Mouse (Mus musculus) embryonic facial prominence, embryonic 13.5 days (tissue): ENCODE measurements at regions not wholly inside any gene's neighbourhood (a gene's known extent, or its start where the extent isn't known, plus 50 kb on each side); places are given as distances from the start of the nearest gene placed in this dataset.

Experiments used
- ATAC-seq: fragments of 200-750 bp; cut with Nextera tagmentation; 2 replicates; pipeline ENCODE4 v1.8.0; 2017; ENCODE audit warnings: low read depth; ENCODE audit not compliant: insufficient number of reproducible peaks, insufficient read depth, low FRiP score, low TSS enrichment
- H3K27ac ChIP-seq: fragments of 300-500 bp; sonication (generic); 2 replicates; pipeline ENCODE4 v1.5.1; 2015; ENCODE audit warnings: moderate library complexity, mild to moderate bottlenecking, inconsistent platforms
- H3K27me3 ChIP-seq: fragments of 300-500 bp; sonication (generic); 2 replicates; pipeline ENCODE4 v1.6.1; 2015; ENCODE audit warnings: mild to moderate bottlenecking, inconsistent platforms
- H3K36me3 ChIP-seq: fragments of 300-500 bp; sonication (generic); 2 replicates; pipeline ENCODE4 v1.6.1; 2015; ENCODE audit warnings: mild to moderate bottlenecking, inconsistent platforms
- H3K4me1 ChIP-seq: fragments of 300-500 bp; sonication (generic); 2 replicates; pipeline ENCODE4 v1.6.1; 2015; ENCODE audit warnings: inconsistent platforms
- H3K4me2 ChIP-seq: fragments of 300-500 bp; sonication (generic); 2 replicates; pipeline ENCODE4 v1.6.1; 2015; ENCODE audit warnings: moderate library complexity, mild to moderate bottlenecking, inconsistent platforms
- H3K4me3 ChIP-seq: fragments of 300-500 bp; sonication (generic); 2 replicates; pipeline ENCODE4 v1.5.1; 2015; ENCODE audit warnings: mild to moderate bottlenecking, inconsistent platforms
- H3K9ac ChIP-seq: fragments of 300-500 bp; sonication (generic); 2 replicates; pipeline ENCODE4 v1.6.1; 2015; ENCODE audit warnings: mild to moderate bottlenecking, inconsistent platforms
- H3K9me3 ChIP-seq: fragments of 300-500 bp; sonication (generic); 2 replicates; pipeline ENCODE4 v1.6.1; 2016; ENCODE audit warnings: inconsistent platforms
- WGBS: fragments of 180-500 bp; shearing (Covaris S2); methylation state at CpG from one replicate; pipeline ENCODE4 v1.1.7; 2015; ENCODE audit warnings: mixed read lengths; 5-methylcytosine and 5-hydroxymethylcytosine counted together

- H3K4me1 ChIP-seq = peaks cover 10% of the 10 kb centered on the region
- WGBS = 72% methylated on average over 3 of the region's 3 CpGs
- H3K27me3 ChIP-seq = peaks cover 10% of the 10 kb centered on the region; the same call in 1 of the 2 replicates
- no peaks in the 10 kb centered on the region for H3K9me3 ChIP-seq
- ATAC-seq = no peak
- H3K27ac ChIP-seq = no peak overlapping the region
- no peak overlapping the region for H3K4me2 ChIP-seq
- H3K36me3 ChIP-seq = no peaks in the 10 kb centered on the region
- H3K9ac ChIP-seq = no peak overlapping the region
- no peak overlapping the region for H3K4me3 ChIP-seq
Observed at GRCm38 (mm10) chr7:136153621-136154020, 437.5 kb upstream of the Mki67 start.

DNA sequence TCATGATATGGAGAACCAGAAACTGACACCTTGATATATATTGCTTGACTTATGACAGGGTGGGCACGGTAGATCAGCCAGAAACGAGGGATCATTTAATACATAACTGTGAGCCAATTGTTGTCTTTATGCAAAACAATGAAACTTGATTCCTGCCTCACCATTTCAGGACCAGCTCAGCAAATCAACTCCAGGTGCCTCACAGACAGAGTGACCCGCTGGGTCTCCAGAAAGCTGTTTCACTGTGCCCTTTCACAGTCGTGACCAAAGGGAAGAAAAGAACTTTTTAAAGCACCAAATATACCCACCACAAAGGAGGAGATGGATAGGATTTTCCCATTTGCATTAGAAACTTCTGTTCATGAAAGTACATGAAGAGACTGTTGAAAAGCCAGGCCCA, 443.0 kb upstream of the Mki67 start:
- H3K27me3 ChIP-seq = peaks cover 7% of the 10 kb centered on the region; the same call in 1 of the 2 replicates
- no peaks in the 10 kb centered on the region for H3K36me3 ChIP-seq
- H3K9me3 ChIP-seq = no peaks in the 10 kb centered on the region
- H3K9ac ChIP-seq = no peak overlapping the region
- peaks cover 6% of the 10 kb centered on the region for H3K4me1 ChIP-seq
- H3K27ac ChIP-seq = no peak overlapping the region
- 7% methylated on average over 4 of the region's 4 CpGs for WGBS
- H3K4me3 ChIP-seq = no peak overlapping the region
- ATAC-seq = no peak
- H3K4me2 ChIP-seq = no peak overlapping the region

DNA sequence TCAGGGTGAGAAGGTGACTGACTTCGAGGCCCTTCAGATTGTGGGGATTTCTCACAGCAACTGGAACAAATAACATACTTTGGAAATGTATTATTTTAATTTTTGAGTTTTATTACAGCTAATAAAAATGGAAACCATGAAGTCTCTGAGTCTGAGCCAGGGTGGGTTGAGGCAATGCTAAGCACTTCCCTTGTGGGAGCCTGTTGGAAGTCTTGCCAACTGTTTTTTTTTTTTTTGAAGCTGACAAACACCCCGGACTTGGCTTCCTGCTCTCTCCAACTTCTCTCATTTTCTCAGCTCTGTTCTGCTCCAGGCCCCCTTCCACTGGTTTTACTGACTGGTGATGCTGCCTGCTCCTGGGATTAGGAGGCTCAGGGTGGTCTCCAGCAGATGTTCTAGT, 445.4 kb upstream of the Mki67 start:
- no peaks in the 10 kb centered on the region for H3K36me3 ChIP-seq
- ATAC-seq = no peak
- H3K9me3 ChIP-seq = no peaks in the 10 kb centered on the region
- peaks cover 10% of the 10 kb centered on the region for H3K4me1 ChIP-seq
- H3K4me2 ChIP-seq = no peak overlapping the region
- no peaks in the 10 kb centered on the region for H3K27me3 ChIP-seq
- H3K9ac ChIP-seq = no peak overlapping the region
- no peak overlapping the region for H3K27ac ChIP-seq
- WGBS = 65% methylated on average over 2 of the region's 2 CpGs
- H3K4me3 ChIP-seq = no peak overlapping the region

GRCm38 (mm10) chr7:136164834-136165233, 448.7 kb upstream of the Mki67 start:
- Histone ChIP-seq H3K9me3 (no peaks in the 10 kb centered on the region), H3K4me1 (peaks cover 5% of the 10 kb centered on the region; the same call in 1 of the 2 replicates), H3K27ac (no peak overlapping the region), H3K4me3 (no peak overlapping the region), H3K4me2 (no peak overlapping the region), H3K36me3 (no peaks in the 10 kb centered on the region), H3K27me3 (no peaks in the 10 kb centered on the region), H3K9ac (no peak overlapping the region)
- WGBS = 78% methylated on average over 5 of the region's 5 CpGs
- no peak for ATAC-seq

GRCm38 (mm10) chr7:136169261-136169660, 453.1 kb upstream of the Mki67 start:
- Histone ChIP-seq H3K27ac (no peak overlapping the region), H3K9me3 (no peaks in the 10 kb centered on the region), H3K9ac (no peak overlapping the region), H3K36me3 (no peaks in the 10 kb centered on the region), H3K27me3 (no peaks in the 10 kb centered on the region), H3K4me3 (no peak overlapping the region), H3K4me2 (no peak overlapping the region), H3K4me1 (peaks cover 5% of the 10 kb centered on the region; the same call in 1 of the 2 replicates)
- ATAC-seq = no peak
- 65% methylated on average over 4 of the region's 4 CpGs for WGBS

GRCm38 (mm10) chr7:136176373-136176772, 460.2 kb upstream of the Mki67 start:
- H3K36me3 ChIP-seq = no peaks in the 10 kb centered on the region
- no peak overlapping the region for H3K4me3 ChIP-seq
- no peak overlapping the region for H3K4me2 ChIP-seq
- H3K4me1 ChIP-seq = peaks cover 10% of the 10 kb centered on the region
- ATAC-seq = no peak
- H3K9me3 ChIP-seq = no peaks in the 10 kb centered on the region
- H3K9ac ChIP-seq = no peak overlapping the region
- no peak overlapping the region for H3K27ac ChIP-seq
- H3K27me3 ChIP-seq = no peaks in the 10 kb centered on the region

GRCm38 (mm10) chr7:136180996-136181395, 464.8 kb upstream of the Mki67 start:
- no peak for ATAC-seq
- no peak overlapping the region for H3K4me2 ChIP-seq

GRCm38 (mm10) chr7:136182101-136182500, 465.9 kb upstream of the Mki67 start:
- Histone ChIP-seq H3K4me3 (no peak overlapping the region), H3K9ac (no peak overlapping the region), H3K27ac (no peak overlapping the region), H3K36me3 (no peaks in the 10 kb centered on the region), H3K4me2 (no peak overlapping the region), H3K9me3 (no peaks in the 10 kb centered on the region), H3K27me3 (no peaks in the 10 kb centered on the region), H3K4me1 (peaks cover 16% of the 10 kb centered on the region)
- ATAC-seq = no peak
- 53% methylated on average over 5 of the region's 5 CpGs for WGBS

More at GRCm38 (mm10) chr7:136180996-136181395, 464.8 kb upstream of the Mki67 start:
- Histone ChIP-seq H3K27ac (no peak overlapping the region), H3K9ac (no peak overlapping the region), H3K27me3 (no peaks in the 10 kb centered on the region), H3K9me3 (no peaks in the 10 kb centered on the region), H3K36me3 (no peaks in the 10 kb centered on the region), H3K4me3 (no peak overlapping the region), H3K4me1 (peaks cover 16% of the 10 kb centered on the region)
- 45% methylated on average over 6 of the region's 6 CpGs for WGBS

- H3K27me3 ChIP-seq = no peaks in the 10 kb centered on the region
- H3K4me3 ChIP-seq = no peak overlapping the region
- H3K4me1 ChIP-seq = no peaks in the 10 kb centered on the region
- H3K27ac ChIP-seq = no peak overlapping the region
- H3K9ac ChIP-seq = no peak overlapping the region
- H3K9me3 ChIP-seq = no peaks in the 10 kb centered on the region
- WGBS = 87% methylated on average over 17 of the region's 17 CpGs
- no peaks in the 10 kb centered on the region for H3K36me3 ChIP-seq
- no peak overlapping the region for H3K4me2 ChIP-seq
- ATAC-seq = no peak
Observed at GRCm38 (mm10) chr7:136196424-136197160, 480.4 kb upstream of the Mki67 start.

GRCm38 (mm10) chr7:136208879-136209278, 492.7 kb upstream of the Mki67 start:
- H3K27me3 ChIP-seq = peaks cover 17% of the 10 kb centered on the region
- no peak overlapping the region for H3K9ac ChIP-seq
- H3K27ac ChIP-seq = no peak overlapping the region
- H3K4me1 ChIP-seq = peaks cover 33% of the 10 kb centered on the region
- H3K9me3 ChIP-seq = no peaks in the 10 kb centered on the region
- no peak overlapping the region for H3K4me3 ChIP-seq
- 67% methylated on average over 12 of the region's 12 CpGs for WGBS
- no peaks in the 10 kb centered on the region for H3K36me3 ChIP-seq
- H3K4me2 ChIP-seq = no peak overlapping the region
- ATAC-seq = no peak

DNA sequence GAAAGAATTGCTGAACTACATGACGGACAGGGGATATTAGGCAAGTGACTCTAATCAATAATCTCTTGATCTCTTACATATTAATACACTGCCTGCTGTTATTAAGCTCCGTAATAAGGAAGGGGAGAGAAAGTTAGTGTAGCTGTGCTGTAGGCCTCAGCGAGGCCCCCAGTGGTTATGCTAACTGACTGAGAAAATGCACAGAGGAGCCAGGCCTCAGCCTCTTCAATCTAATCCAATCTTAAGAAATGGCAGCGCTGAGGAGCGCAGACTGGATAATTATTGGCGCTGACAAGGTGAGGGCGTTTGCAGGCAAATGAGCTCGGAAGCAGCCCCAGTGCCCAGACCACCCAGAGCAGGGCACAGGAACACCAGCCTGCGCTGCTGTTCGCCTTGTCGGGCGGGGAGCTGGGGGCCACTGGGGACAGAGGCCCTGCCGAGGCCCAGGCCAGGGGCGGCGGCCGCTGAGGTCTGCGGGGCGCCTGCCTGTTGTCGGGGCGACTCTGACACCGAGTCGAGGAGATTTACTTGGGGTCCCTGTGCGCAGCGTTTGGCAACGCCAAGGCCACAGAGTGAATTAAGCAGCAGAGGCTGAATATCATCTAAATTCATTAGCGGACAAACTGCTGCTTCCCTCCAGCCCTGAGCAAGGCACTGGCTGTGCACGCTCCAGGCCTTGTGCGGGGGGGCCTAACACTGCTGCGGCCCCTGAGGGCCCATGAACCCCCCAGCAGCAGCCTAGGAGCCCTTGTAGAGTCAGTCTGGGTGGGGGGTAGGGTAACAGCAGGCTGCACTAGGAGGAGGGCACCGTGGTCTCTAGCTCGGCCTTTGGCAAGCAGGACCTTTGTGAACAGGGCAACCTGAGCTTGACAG, 493.4 kb upstream of the Mki67 start:
- Histone ChIP-seq H3K4me2 (peak overlapping the region; percentile 44), H3K27me3 (peaks cover 18% of the 10 kb centered on the region), H3K4me3 (peak overlapping the region; percentile 7; the same call in 1 of the 2 replicates), H3K9ac (peak overlapping the region; percentile 59), H3K27ac (no peak overlapping the region; the same call in 1 of the 2 replicates), H3K9me3 (no peaks in the 10 kb centered on the region), H3K36me3 (no peaks in the 10 kb centered on the region), H3K4me1 (peaks cover 39% of the 10 kb centered on the region)
- 27% methylated on average over 31 of the region's 31 CpGs for WGBS
- no peak for ATAC-seq

DNA sequence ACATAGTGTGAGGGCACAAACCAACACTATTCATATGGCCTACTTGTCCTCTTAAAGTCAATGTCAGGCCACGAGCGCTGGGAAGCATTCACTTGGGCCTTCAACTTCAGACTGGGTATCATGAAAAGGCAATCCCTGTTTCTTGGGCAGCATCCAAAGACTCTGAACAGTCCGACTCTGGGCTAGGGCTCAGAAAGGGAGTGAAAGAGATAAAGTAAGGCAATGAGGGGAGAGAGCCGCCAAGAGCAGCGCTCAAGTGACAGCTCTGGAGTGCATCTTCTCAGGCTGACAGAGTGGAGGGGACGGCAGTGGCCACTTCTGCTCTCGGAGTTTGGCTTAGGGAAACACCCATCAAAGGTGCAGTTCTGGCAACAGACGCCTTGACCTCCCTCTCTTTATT, 496.3 kb upstream of the Mki67 start:
- no peaks in the 10 kb centered on the region for H3K9me3 ChIP-seq
- peak overlapping the region; percentile 48 for H3K27ac ChIP-seq
- H3K36me3 ChIP-seq = no peaks in the 10 kb centered on the region
- H3K4me1 ChIP-seq = peaks cover 47% of the 10 kb centered on the region
- peaks cover 36% of the 10 kb centered on the region for H3K27me3 ChIP-seq
- WGBS = 33% methylated on average over 8 of the region's 8 CpGs
- no peak for ATAC-seq
- H3K4me2 ChIP-seq = peak overlapping the region; percentile 5; the same call in 1 of the 2 replicates
- H3K9ac ChIP-seq = no peak overlapping the region
- no peak overlapping the region for H3K4me3 ChIP-seq
